Mouse (Mus musculus) hindbrain, embryonic 11.5 days (tissue): ENCODE results near the gene Cars2. TPM values are rescaled to one million over a fixed set of nuclear protein-coding genes. Genes with fewer than 3 reads are reported as not detected.
"Not testable (repeated sequence)": the region's sequence is repeated elsewhere in the genome, so short reads cannot be mapped to it uniquely, and the experiment has no call there.

ENCODE experiments used
- ATAC-seq: fragments of 200-750 bp; cut with Nextera tagmentation; 2 replicates; pipeline ENCODE4 v1.8.0; 2017; ENCODE audit warnings: mild to moderate bottlenecking, moderate TSS enrichment, moderate library complexity; ENCODE audit not compliant: low FRiP score
- DNase-seq: peaks from one replicate; pipeline ENCODE4 v3.0.0-alpha.2; 2015; ENCODE audit warnings: low spot score
- H3K27ac ChIP-seq: fragments of 300-500 bp; sonication (generic); 2 replicates; pipeline ENCODE4 v1.5.1; 2014; ENCODE audit warnings: mild to moderate bottlenecking, low read depth, low read length
- H3K27me3 ChIP-seq: fragments of 300-500 bp; sonication (generic); 2 replicates; pipeline ENCODE4 v1.6.1; 2014; ENCODE audit warnings: mild to moderate bottlenecking, low read length, moderate library complexity, mixed read lengths; ENCODE audit not compliant: control insufficient read depth, insufficient read depth
- H3K36me3 ChIP-seq: fragments of 300-500 bp; sonication (generic); 2 replicates; pipeline ENCODE4 v1.6.1; 2014; ENCODE audit warnings: mild to moderate bottlenecking, low read length, moderate library complexity, mixed read lengths; ENCODE audit not compliant: control insufficient read depth, insufficient read depth
- H3K4me1 ChIP-seq: fragments of 300-500 bp; sonication (generic); replicated peaks from 2 replicates; pipeline ENCODE4 v1.6.1; 2014; ENCODE audit warnings: low read length, mixed read lengths; ENCODE audit not compliant: control insufficient read depth, insufficient read depth
- H3K4me2 ChIP-seq: fragments of 300-500 bp; sonication (generic); replicated peaks from 2 replicates; pipeline ENCODE4 v1.6.1; 2014; ENCODE audit warnings: mild to moderate bottlenecking, low read depth, low read length
- H3K4me3 ChIP-seq: fragments of 300-500 bp; sonication (generic); 2 replicates; pipeline ENCODE4 v1.5.1; 2014; ENCODE audit warnings: low read depth, low read length
- H3K9ac ChIP-seq: fragments of 300-500 bp; sonication (generic); 2 replicates; pipeline ENCODE4 v1.6.1; 2014; ENCODE audit warnings: low read depth, low read length
- H3K9me3 ChIP-seq: fragments of 300-500 bp; sonication (generic); 2 replicates; pipeline ENCODE4 v1.6.1; 2016; ENCODE audit warnings: low read length; ENCODE audit not compliant: control insufficient read depth
- WGBS: fragments of 180-500 bp; shearing (Covaris S2); extraction: QIAGEN DNeasy Blood & Tissue Kit; methylation state at CpG from one replicate; pipeline ENCODE4 v1.1.7; 2014; 5-methylcytosine and 5-hydroxymethylcytosine counted together
- polyA plus RNA-seq: library from polyadenylated mRNA; unstranded; fragments of >200 nt; fragmentation: Nextera tagmentation; extraction: Ambion mirVana; gene quantifications from 2 replicates; pipeline ENCODE4 v1.2.1, GENCODE M21; 2014

Gene Cars2
- polyA plus RNA-seq, 1 experiment from 2014 or later, result 19.5 TPM

- WGBS, result 76% methylated on average over 6 of the region's 6 CpGs
- H3K27me3 ChIP-seq, result no peaks in the 10 kb centered on the region
- H3K9ac ChIP-seq, result no peak overlapping the region
- no peak for ATAC-seq
- no peak for DNase-seq
- no peaks in the 10 kb centered on the region for H3K4me1 ChIP-seq
- H3K36me3 ChIP-seq, result no peaks in the 10 kb centered on the region; the same call in 1 of the 2 replicates
- H3K4me2 ChIP-seq, result no peak overlapping the region
- H3K4me3 ChIP-seq, result no peak overlapping the region
- H3K9me3 ChIP-seq, result no peaks in the 10 kb centered on the region
- H3K27ac ChIP-seq, result no peak overlapping the region
Measured at GRCm38 (mm10) chr8:11572428-11572827, 21.8 kb upstream of the Cars2 start.

GRCm38 (mm10) chr8:11571950-11572349, 21.4 kb upstream of the Cars2 start:
- no peak for DNase-seq

GRCm38 (mm10) chr8:11570742-11571141, 20.2 kb upstream of the Cars2 start:
- no peak overlapping the region for H3K4me3 ChIP-seq
- ATAC-seq (no peak), DNase-seq (no peak)
- H3K27me3 ChIP-seq, result no peaks in the 10 kb centered on the region
- no peaks in the 10 kb centered on the region for H3K4me1 ChIP-seq
- 93% methylated on average over 4 of the region's 4 CpGs for WGBS
- no peak overlapping the region for H3K9ac ChIP-seq
- H3K36me3 ChIP-seq, result peaks cover 3% of the 10 kb centered on the region
- no peak overlapping the region for H3K4me2 ChIP-seq
- H3K9me3 ChIP-seq, result no peaks in the 10 kb centered on the region
- H3K27ac ChIP-seq, result no peak overlapping the region

More at GRCm38 (mm10) chr8:11571950-11572349, 21.4 kb upstream of the Cars2 start:
- Histone ChIP-seq H3K27ac (no peak overlapping the region), H3K4me1 (no peaks in the 10 kb centered on the region), H3K9ac (no peak overlapping the region), H3K4me2 (no peak overlapping the region), H3K27me3 (no peaks in the 10 kb centered on the region), H3K36me3 (peaks cover 2% of the 10 kb centered on the region), H3K4me3 (no peak overlapping the region), H3K9me3 (no peaks in the 10 kb centered on the region)
- ATAC-seq, result no peak
- 87% methylated on average over 10 of the region's 10 CpGs for WGBS

- Histone ChIP-seq H3K27me3 (no peaks in the 10 kb centered on the region), H3K36me3 (peaks cover 8% of the 10 kb centered on the region), H3K4me3 (no peak overlapping the region), H3K9me3 (no peaks in the 10 kb centered on the region), H3K4me1 (no peaks in the 10 kb centered on the region), H3K4me2 (no peak overlapping the region), H3K27ac (no peak overlapping the region), H3K9ac (no peak overlapping the region)
- ATAC-seq (no peak), DNase-seq (no peak)
- WGBS, result 85% methylated on average over 22 of the region's 22 CpGs
Measured at GRCm38 (mm10) chr8:11569260-11570097, 18.9 kb upstream of the Cars2 start.

GRCm38 (mm10) chr8:11568193-11568592, 17.6 kb upstream of the Cars2 start:
- not testable (repeated sequence) for H3K27ac ChIP-seq, ATAC-seq, H3K9me3 ChIP-seq, H3K36me3 ChIP-seq, H3K4me3 ChIP-seq, H3K27me3 ChIP-seq, H3K4me1 ChIP-seq, H3K4me2 ChIP-seq, H3K9ac ChIP-seq, DNase-seq
- WGBS, result 98% methylated on average over 2 of the region's 2 CpGs

- 92% methylated on average over 7 of the region's 7 CpGs for WGBS
- ATAC-seq, result no peak
Measured at GRCm38 (mm10) chr8:11564721-11565120, 14.1 kb upstream of the Cars2 start.

GRCm38 (mm10) chr8:11564236-11564635, 13.7 kb upstream of the Cars2 start:
- no peak for DNase-seq
- no peak overlapping the region for H3K27ac ChIP-seq
- no peak for ATAC-seq
- H3K4me1 ChIP-seq, result 0 out of 2 replicates have a peak, but pooled peaks cover 2% of the 10 kb centered on the region
- H3K9ac ChIP-seq, result no peak overlapping the region
- no peak overlapping the region for H3K4me3 ChIP-seq
- no peaks in the 10 kb centered on the region for H3K27me3 ChIP-seq
- 90% methylated on average over 5 of the region's 5 CpGs for WGBS
- H3K4me2 ChIP-seq, result no peak overlapping the region
- peaks cover 16% of the 10 kb centered on the region for H3K36me3 ChIP-seq
- H3K9me3 ChIP-seq, result no peaks in the 10 kb centered on the region

More at GRCm38 (mm10) chr8:11564721-11565120, 14.1 kb upstream of the Cars2 start:
- Histone ChIP-seq H3K27ac (no peak overlapping the region), H3K27me3 (no peaks in the 10 kb centered on the region), H3K36me3 (peaks cover 16% of the 10 kb centered on the region), H3K4me1 (0 out of 2 replicates have a peak, but pooled peaks cover 2% of the 10 kb centered on the region), H3K4me3 (no peak overlapping the region), H3K9me3 (no peaks in the 10 kb centered on the region), H3K9ac (no peak overlapping the region), H3K4me2 (no peak overlapping the region)
- no peak for DNase-seq

GRCm38 (mm10) chr8:11560220-11560619, 9.6 kb upstream of the Cars2 start:
- no peak overlapping the region for H3K4me2 ChIP-seq
- WGBS, result 79% methylated on average over 9 of the region's 9 CpGs
- no peaks in the 10 kb centered on the region for H3K27me3 ChIP-seq
- H3K27ac ChIP-seq, result no peak overlapping the region
- ATAC-seq, result no peak
- no peak for DNase-seq
- 0 out of 2 replicates have a peak, but pooled peaks cover 2% of the 10 kb centered on the region for H3K4me1 ChIP-seq
- H3K36me3 ChIP-seq, result peaks cover 13% of the 10 kb centered on the region
- no peaks in the 10 kb centered on the region for H3K9me3 ChIP-seq
- no peak overlapping the region for H3K4me3 ChIP-seq
- no peak overlapping the region for H3K9ac ChIP-seq

- H3K4me1 ChIP-seq, result 0 out of 2 replicates have a peak, but pooled peaks cover 2% of the 10 kb centered on the region
- no peak for DNase-seq
- H3K4me3 ChIP-seq, result no peak overlapping the region
- H3K4me2 ChIP-seq, result no peak overlapping the region
- H3K27ac ChIP-seq, result no peak overlapping the region
- H3K9ac ChIP-seq, result no peak overlapping the region
- H3K36me3 ChIP-seq, result peaks cover 9% of the 10 kb centered on the region; the same call in 1 of the 2 replicates
- WGBS, result 73% methylated on average over 3 of the region's 3 CpGs
- no peaks in the 10 kb centered on the region for H3K27me3 ChIP-seq
- no peaks in the 10 kb centered on the region for H3K9me3 ChIP-seq
- ATAC-seq, result no peak
Measured at GRCm38 (mm10) chr8:11559511-11559910, 8.9 kb upstream of the Cars2 start.
